Mouse (Mus musculus): Measurements from ENCODE around the gene Lcn9. TPM values are rescaled to one million over a fixed set of nuclear protein-coding genes. Genes with fewer than 3 reads are reported as not detected.

The Lcn9 gene
- not detected in 2 replicates for total RNA-seq (2014; rRNA removed)
- polyA plus RNA-seq (2015; fragmentation: Nextera tagmentation; extraction: Ambion mirVana): not detected in 2 replicates

DNA sequence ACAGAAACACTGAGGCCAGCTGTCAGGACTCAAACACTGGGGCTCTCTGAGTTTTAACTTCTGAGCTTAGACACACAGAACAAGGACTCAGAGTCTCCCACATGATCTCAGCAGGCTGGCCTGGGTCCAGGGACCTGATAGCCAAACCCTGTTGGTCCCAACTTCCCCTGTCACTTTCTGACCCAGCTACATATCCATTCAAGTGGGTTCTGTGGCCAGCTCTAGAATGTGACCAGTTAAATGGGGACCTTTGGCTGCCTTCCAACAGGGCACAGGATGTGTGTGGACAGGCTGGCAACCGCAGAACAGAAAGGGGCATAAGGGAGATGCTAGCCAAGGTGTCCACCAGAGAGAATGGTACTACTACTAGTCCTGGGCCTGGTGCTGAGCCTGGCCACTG is at the start of gene Lcn9:
Gene Lcn9, plus strand, starts transcription at position 348 of the 400 bp plus-strand sequence.
- Histone ChIP-seq H3K9me3 (ENCODE audit: low read length) (no peaks in the 10 kb centered on the region), H3K27me3 (ENCODE audit: insufficient read depth, low read length) (no peaks in the 10 kb centered on the region), H3K4me1 (ENCODE audit: insufficient read depth, low read length) (no peaks in the 10 kb centered on the region), H3K9ac (replicated peaks; ENCODE audit: low read length) (no peak within 1 kb of the TSS), H3K36me3 (ENCODE audit: insufficient read depth, low read length) (no peaks in the 10 kb centered on the region), H3K4me3 (ENCODE audit: low read length) (no peak within 1 kb of the TSS), H3K4me2 (ENCODE audit: low read depth, low read length) (no peak within 1 kb of the TSS), H3K27ac (no peak within 1 kb of the TSS)
- 44% methylated on average over 1 of the region's 1 CpGs for WGBS
- DNase-seq (ENCODE audit: low spot score) (no peak), ATAC-seq (no peak)
- TF ChIP-seq CTCF (IDR thresholded peaks at IDR 0.05; ENCODE audit: low read depth): no peak

DNA sequence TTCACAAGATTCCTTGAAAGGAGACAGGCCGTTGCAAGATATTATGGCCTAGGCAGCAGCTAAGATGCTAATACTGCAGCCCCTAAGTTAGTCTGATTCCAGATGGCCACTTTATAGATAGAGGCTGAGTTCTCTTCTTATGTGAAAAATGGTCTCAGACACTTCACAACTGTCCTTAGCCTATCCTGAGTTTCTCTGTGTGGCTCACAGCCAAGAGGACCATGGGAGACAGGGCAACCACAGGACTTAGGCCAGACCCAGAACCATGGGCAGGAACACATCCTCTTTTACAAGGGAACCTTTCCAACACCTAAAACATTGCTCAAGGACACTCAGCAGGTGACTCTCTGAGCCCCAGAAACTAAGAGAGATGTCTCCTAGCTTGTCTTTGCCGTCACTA is 49.4 kb upstream of the Lcn9 start:
- Histone ChIP-seq H3K4me2 (ENCODE audit: low read depth, low read length) (no peak overlapping the region), H3K9me3 (ENCODE audit: low read length) (no peaks in the 10 kb centered on the region), H3K4me1 (ENCODE audit: insufficient read depth, low read length) (no peaks in the 10 kb centered on the region), H3K4me3 (ENCODE audit: low read length) (no peak overlapping the region), H3K27me3 (ENCODE audit: insufficient read depth, low read length) (no peaks in the 10 kb centered on the region), H3K36me3 (ENCODE audit: insufficient read depth, low read length) (no peaks in the 10 kb centered on the region), H3K9ac (replicated peaks; ENCODE audit: low read length) (no peak overlapping the region), H3K27ac (no peak overlapping the region)
- DNase-seq (ENCODE audit: low spot score) (no peak), ATAC-seq (no peak)
- no peak for TF ChIP-seq CTCF (IDR thresholded peaks at IDR 0.05; ENCODE audit: low read depth)
- WGBS: 80% methylated on average over 2 of the region's 2 CpGs

DNA sequence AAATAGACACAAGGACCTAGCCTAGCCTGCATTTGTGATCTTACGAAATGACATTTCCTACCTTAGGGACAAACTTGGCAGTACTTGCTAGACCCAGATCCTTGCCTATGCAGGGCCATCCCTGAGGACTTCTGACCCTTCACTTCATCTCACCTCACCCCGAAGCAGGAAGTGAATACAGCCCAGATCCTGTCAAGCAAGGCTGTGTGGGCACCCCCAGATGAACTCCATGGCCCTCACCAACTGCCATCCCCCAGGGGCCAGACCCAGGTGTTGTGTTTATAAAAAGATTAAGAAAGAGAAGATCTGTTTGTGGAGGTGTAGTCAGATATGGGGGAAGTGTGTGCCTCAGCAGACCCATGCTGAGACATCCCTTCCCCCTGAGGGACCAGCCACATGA is 48.3 kb upstream of the Lcn9 start:
- H3K4me2 ChIP-seq (ENCODE audit: low read depth, low read length): no peak overlapping the region

DNA sequence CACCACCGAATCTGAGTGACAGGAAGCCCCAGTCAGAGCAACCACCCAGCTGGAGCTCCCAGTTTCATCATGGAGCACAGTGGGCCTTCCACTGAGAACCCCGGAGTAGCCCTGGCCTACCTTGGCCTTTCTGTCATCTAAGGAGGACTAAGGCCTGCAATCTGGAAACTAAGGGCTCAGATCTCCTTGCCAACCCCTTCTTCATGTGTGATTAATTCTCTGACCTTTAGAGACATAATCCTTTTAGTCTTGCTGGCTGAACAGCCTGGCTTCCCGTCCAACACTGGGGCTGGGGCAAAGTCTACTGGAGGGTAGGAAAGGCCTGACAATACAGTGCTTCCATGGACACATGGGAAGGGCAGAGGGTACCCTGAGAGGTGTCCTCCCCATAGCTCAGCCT is 47.0 kb upstream of the Lcn9 start:
- ATAC-seq (no peak), DNase-seq (ENCODE audit: low spot score) (no peak)
- TF ChIP-seq CTCF (IDR thresholded peaks at IDR 0.05; ENCODE audit: low read depth): no peak
- Histone ChIP-seq H3K4me3 (ENCODE audit: low read length) (no peak overlapping the region), H3K27ac (no peak overlapping the region), H3K27me3 (ENCODE audit: insufficient read depth, low read length) (no peaks in the 10 kb centered on the region), H3K4me2 (ENCODE audit: low read depth, low read length) (no peak overlapping the region), H3K9me3 (ENCODE audit: low read length) (no peaks in the 10 kb centered on the region), H3K9ac (replicated peaks; ENCODE audit: low read length) (no peak overlapping the region), H3K4me1 (ENCODE audit: insufficient read depth, low read length) (no peaks in the 10 kb centered on the region), H3K36me3 (ENCODE audit: insufficient read depth, low read length) (no peaks in the 10 kb centered on the region)
- 63% methylated on average over 3 of the region's 3 CpGs for WGBS

More for the DNA sequence above, 48.3 kb upstream of the Lcn9 start:
- Histone ChIP-seq H3K9me3 (ENCODE audit: low read length) (no peaks in the 10 kb centered on the region), H3K36me3 (ENCODE audit: insufficient read depth, low read length) (no peaks in the 10 kb centered on the region), H3K4me3 (ENCODE audit: low read length) (no peak overlapping the region), H3K9ac (replicated peaks; ENCODE audit: low read length) (no peak overlapping the region), H3K4me1 (ENCODE audit: insufficient read depth, low read length) (no peaks in the 10 kb centered on the region), H3K27ac (no peak overlapping the region), H3K27me3 (ENCODE audit: insufficient read depth, low read length) (no peaks in the 10 kb centered on the region)
- no peak for TF ChIP-seq CTCF (IDR thresholded peaks at IDR 0.05; ENCODE audit: low read depth)
- DNase-seq (ENCODE audit: low spot score) (no peak), ATAC-seq (no peak)
- WGBS: 73% methylated on average over 2 of the region's 2 CpGs

DNA sequence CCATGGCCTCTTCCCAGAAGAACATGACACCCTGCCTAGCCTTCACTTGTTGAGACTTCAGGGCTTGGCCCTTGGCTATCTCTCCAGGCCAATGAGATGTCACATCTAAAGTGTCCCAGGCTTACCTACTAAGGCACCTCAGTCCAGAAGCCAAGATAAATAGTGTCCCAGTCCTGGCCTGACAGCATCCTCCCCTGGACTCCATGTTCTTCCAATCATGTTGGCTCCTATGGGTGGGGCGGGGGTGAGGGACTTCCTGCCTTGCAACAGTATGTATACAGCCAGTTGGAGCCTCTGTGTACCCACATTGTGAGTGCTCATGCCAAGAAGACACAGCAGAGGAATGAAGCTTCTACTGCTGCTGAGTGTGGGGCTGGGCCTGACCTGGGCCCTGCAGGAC is 46.2 kb upstream of the Lcn9 start, which contains the start of gene Lcn11:
Gene Lcn11, plus strand, starts transcription at position 301 of the 400 bp plus-strand sequence.
- H3K9ac ChIP-seq (replicated peaks; ENCODE audit: low read length): no peak within 1 kb of the TSS
- no peaks in the 10 kb centered on the region for H3K27me3 ChIP-seq (ENCODE audit: insufficient read depth, low read length)
- 96% methylated on average over 1 of the region's 1 CpGs for WGBS
- DNase-seq (ENCODE audit: low spot score) (no peak), ATAC-seq (no peak)
- no peaks in the 10 kb centered on the region for H3K36me3 ChIP-seq (ENCODE audit: insufficient read depth, low read length)
- no peaks in the 10 kb centered on the region for H3K4me1 ChIP-seq (ENCODE audit: insufficient read depth, low read length)
- H3K27ac ChIP-seq: no peak within 1 kb of the TSS
- no peak within 1 kb of the TSS for H3K4me3 ChIP-seq (ENCODE audit: low read length)
- H3K4me2 ChIP-seq (ENCODE audit: low read depth, low read length): no peak within 1 kb of the TSS
- no peaks in the 10 kb centered on the region for H3K9me3 ChIP-seq (ENCODE audit: low read length)
- TF ChIP-seq CTCF (IDR thresholded peaks at IDR 0.05; ENCODE audit: low read depth): no peak

DNA sequence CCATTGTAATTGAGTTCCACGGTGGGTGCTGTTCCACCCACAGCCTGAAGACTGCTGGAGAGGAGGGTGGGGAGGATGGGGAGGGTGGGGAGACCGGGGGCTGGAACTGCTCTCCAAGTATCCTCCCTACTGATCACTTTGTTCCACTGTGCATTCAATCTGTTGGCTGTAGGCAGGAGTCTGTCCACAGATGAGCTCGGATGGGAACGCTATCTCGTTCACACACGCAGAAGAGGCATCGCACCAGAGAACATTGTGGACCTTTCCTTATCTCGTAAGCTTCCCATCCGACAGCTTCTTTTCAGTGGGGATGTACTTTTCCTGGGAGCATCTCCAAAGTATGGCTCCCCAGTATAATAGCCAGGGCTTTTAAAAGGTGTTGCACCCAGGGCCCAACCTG is 43.9 kb upstream of the Lcn9 start:
- ATAC-seq: no peak
- Histone ChIP-seq H3K9ac (replicated peaks; ENCODE audit: low read length) (no peak overlapping the region), H3K4me2 (ENCODE audit: low read depth, low read length) (no peak overlapping the region), H3K36me3 (ENCODE audit: insufficient read depth, low read length) (no peaks in the 10 kb centered on the region), H3K27ac (no peak overlapping the region), H3K4me3 (ENCODE audit: low read length) (no peak overlapping the region), H3K27me3 (ENCODE audit: insufficient read depth, low read length) (no peaks in the 10 kb centered on the region), H3K4me1 (ENCODE audit: insufficient read depth, low read length) (no peaks in the 10 kb centered on the region), H3K9me3 (ENCODE audit: low read length) (no peaks in the 10 kb centered on the region)
- DNase-seq (ENCODE audit: low spot score): no peak
- WGBS: 91% methylated on average over 9 of the region's 9 CpGs
- no peak for TF ChIP-seq CTCF (IDR thresholded peaks at IDR 0.05; ENCODE audit: low read depth)

DNA sequence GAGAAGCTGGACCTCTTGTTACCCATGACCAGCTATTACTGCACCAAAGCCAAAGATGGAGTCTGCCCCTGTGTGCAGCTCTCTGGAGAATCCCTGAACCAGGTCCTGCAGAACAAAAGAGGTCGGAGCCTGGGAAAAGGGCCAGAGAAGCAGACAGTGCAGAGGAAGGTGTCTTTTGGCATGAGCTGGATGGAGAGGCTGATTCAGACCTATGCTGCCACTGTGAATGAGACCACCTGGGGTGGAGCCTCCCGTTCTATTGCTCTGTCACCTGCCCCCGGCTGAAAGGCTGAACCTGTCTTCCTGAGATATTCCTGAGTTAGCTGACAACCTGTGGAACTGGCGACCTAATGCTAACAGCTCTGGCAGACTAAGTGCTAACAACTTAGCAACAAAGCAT is 42.0 kb upstream of the Lcn9 start:
- H3K9me3 ChIP-seq (ENCODE audit: low read length): no peaks in the 10 kb centered on the region
- no peak overlapping the region for H3K4me3 ChIP-seq (ENCODE audit: low read length)
- no peaks in the 10 kb centered on the region for H3K4me1 ChIP-seq (ENCODE audit: insufficient read depth, low read length)
- H3K27me3 ChIP-seq (ENCODE audit: insufficient read depth, low read length): no peaks in the 10 kb centered on the region
- no peak overlapping the region for H3K27ac ChIP-seq
- ATAC-seq (no peak), DNase-seq (ENCODE audit: low spot score) (no peak)
- no peak overlapping the region for H3K4me2 ChIP-seq (ENCODE audit: low read depth, low read length)
- H3K9ac ChIP-seq (replicated peaks; ENCODE audit: low read length): no peak overlapping the region
- no peak for TF ChIP-seq CTCF (IDR thresholded peaks at IDR 0.05; ENCODE audit: low read depth)
- H3K36me3 ChIP-seq (ENCODE audit: insufficient read depth, low read length): no peaks in the 10 kb centered on the region
- 59% methylated on average over 4 of the region's 4 CpGs for WGBS

All from hindbrain, postnatal 0 days (tissue).